Mouse (Mus musculus): Measurements from ENCODE around the gene Vmac.

Gene Vmac

GRCm38 (mm10) chr17:56717363-56718058, at the start of gene Vmac, which contains the start of gene Ndufa11:
Vmac (minus strand) TSS chr17:56718022.
Ndufa11 (plus strand) TSS chr17:56717767.
- DNase-seq (ENCODE audit: extremely low spot score, low spot score): peak; percentile 99

GRCm38 (mm10) chr17:56766631-56767405, 49.0 kb upstream of the Vmac start:
- DNase-seq (ENCODE audit: extremely low spot score, low spot score): no peak

DNA sequence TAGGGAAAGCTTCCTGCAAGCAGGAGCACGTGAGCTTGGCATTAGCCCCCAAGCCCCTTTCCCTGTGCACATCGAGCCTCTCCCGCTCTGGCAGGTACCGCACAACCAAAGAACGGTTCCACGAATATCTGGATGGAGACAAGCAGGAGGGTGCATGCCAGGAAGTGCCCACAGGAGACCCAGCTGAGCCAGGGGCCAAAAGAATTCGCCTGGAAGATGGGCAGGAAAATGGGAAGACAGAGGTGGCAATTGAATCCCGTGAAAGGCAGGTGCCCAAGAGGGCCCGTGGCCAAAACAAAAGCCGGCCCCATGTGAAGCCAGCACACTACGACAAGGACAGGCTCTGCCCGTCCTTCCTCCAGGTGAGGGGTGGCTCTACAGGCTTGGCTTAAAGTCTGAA, 47.6 kb upstream of the Vmac start:
- DNase-seq (ENCODE audit: extremely low spot score, low spot score): no peak

DNA sequence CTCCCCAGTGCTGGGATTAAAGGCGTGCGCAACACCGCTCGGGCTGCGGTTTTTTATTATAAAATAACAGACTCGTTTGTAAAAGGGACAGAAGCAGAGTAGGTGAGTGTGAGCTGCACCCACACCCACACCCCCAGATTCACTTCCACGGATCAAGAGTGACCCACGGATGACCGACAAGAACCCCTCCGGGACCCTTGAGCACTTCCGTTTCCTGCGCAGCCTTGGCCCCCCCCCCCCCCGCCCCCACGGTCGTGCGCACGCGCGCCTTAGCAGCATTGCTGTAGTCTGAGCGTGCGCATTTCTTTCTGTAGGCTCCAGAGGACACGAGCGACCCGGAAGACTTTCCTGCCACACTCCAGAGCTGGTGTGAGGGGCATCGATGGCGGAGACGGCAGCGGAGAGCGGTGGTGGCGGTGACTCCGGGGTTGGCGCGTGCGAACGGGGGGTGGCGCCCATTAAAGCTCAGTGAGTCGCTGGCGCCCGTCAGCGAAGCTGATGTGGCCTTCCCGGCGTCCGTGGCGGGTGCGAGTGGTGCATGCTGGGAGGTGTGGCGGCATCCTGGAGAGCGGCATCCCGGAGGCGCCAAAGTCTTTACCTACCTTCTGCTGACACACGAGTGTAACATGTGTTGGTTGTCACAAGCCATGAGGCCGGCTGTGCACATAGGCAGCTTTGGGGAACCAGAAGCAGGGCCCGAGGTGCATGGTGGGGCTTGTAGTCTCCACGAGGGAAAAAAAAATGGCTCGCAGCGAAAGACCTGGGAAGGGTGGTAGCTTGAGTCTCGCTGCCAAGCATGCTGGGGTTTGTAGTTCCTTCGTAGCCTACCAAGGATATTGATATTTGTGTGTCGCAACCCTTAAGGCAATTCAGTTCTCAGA, 46.9 kb upstream of the Vmac start, which contains the start of gene Dus3l:
Dus3l (plus strand) TSS at position 284 of the 881 bp plus-strand sequence.
- DNase-seq (ENCODE audit: extremely low spot score, low spot score): peak; percentile 91

DNA sequence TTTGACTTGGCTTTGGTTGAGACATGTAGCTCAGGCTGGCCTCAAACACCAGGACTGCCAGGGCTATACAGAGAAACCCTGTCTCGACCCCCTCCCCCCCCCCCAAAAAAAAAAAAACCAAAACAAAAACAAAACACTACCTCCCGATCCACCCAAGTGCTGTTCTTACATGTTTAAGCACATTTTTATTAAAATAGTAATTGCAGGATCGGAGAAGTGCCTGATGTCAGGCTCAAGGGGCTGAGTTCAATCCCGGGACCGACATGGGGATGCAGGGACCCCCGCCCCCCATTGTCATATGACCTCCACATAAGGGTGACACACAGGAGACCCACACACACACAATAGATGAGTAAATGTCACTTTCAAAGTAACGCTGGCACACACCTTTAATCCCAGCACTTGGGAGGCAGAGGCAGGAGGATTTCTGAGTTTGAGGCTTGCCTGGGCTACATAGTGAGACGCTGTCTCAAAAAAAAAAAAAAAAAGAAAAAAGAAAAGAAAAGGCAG, 46.0 kb upstream of the Vmac start:
- DNase-seq (ENCODE audit: extremely low spot score, low spot score): no peak

DNA sequence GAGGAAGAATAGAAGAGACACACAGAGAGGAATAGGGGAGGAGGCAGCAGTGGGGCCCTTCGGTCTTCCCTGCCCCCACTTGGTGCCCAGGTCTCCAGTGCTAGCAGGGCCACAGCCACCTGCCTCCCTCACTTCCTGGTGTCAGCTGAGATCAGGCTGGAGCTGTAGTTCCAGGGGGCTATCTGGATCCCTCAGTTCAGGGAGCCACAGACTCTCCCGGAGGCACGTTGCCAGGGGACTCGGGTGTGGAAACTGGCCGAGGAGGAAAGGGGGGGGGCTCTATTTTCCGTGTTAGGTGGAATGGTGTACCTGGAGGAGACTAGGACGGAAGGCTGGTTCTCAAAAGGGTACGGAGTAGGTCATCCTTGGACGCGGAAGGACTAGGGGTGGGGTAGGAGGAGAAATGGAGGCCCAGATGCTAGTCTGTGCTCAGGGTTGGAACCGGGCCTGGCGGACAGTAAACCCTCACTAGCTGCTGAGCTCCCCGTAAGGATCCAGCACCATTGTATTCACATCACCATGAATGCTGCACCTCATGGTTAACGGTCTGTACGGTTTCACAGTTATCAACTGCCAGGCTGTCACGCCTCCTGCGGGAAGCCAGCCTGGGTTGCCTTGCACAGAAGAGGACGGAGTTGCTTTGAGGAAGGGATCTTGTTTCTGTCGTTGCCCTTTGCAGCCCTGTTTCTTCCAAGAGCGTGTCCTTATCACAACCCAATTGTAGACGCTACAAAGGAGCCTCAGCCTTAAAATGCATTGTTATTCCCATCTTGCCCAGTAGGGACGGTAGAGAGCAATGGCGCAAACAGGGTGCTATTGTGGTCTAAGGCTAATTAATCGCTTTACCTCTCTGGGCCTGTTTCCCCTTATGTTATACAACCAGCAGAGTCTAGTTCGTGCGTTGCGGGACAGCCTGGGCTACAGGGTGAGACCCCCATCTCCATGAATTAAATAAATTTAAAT, 45.2 kb upstream of the Vmac start:
- DNase-seq (ENCODE audit: extremely low spot score, low spot score): peak; percentile 62

DNA sequence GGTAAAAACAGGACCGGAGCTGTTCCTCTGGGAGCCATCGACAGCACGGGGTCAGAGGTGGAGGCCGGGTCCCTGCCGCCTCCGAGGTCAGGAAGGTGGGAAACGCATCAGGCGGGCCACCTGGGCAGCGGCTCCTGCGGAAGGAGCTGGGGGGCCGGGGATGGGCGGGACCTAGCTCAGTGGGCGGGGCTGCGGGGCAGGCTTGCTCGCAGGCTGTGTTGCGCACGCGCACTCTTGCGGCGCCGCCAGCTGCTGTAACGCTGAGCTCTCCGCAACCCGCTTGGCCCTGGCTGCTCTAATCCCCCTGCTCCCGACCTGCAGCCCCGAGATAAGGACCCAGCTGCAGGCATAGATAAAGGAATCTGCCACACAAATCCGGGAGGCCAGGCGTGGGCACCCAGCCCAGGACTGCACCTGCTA, 44.2 kb upstream of the Vmac start:
- DNase-seq (ENCODE audit: extremely low spot score, low spot score): peak; percentile 90

DNA sequence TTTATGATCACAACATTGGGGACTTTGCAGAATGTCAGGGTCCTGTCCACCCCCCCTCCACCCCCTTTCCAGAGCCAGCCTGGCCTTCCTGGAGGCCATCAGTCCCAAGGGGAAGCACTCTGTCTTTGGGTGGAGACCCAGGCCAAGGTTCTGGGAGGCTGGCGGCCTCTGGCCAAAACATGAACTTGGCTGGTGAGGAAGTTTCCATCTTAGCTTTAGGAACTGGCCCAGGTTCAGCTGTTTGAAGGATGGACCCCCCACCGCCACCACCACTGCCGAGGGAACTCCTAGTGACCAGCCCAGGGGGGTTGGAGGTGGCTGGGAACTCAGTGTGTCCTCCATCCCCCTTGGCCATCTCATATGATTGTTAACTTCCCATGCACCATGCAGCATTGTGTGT, 43.3 kb upstream of the Vmac start:
- no peak for DNase-seq (ENCODE audit: extremely low spot score, low spot score)

GRCm38 (mm10) chr17:56759261-56759660, 41.4 kb upstream of the Vmac start:
- DNase-seq (ENCODE audit: extremely low spot score, low spot score): no peak

GRCm38 (mm10) chr17:56758132-56758531, 40.3 kb upstream of the Vmac start:
- DNase-seq (ENCODE audit: extremely low spot score, low spot score): no peak

DNA sequence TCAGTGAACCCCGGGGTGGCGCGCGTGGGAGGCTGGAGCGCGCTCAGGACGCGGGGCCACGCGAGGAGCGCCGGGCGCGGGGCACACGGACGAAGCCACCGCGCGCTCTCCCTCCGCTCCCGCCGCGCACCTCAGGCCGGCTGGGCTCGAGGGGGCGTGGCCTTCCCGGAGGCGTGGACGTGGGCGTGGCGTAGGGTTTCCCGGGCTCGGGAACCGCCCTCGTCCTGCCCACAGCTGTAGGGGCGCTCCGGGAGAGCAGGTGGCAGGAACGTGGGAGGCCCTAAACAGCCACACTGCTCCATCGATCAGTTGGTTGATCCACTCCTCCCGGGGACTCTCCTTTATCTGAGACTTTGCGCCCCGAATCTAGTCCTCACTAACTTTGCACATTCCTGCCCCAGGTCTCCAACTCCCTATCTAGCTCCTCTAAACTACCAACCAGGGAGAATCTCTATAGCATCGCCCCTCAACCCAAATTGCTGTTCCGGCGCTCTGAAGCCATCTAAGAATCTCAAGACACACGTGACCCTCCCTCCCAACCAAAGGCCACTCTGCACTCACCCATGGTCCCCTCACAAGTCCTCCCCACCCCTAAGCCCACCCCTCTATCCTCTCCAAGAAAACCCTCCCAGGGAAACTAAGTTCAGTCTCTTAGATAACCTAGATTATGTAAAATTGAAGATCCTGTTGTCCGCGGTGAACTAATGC, 39.7 kb upstream of the Vmac start, which contains the start of gene Nrtn:
Nrtn (minus strand) TSS at position 115 of the 708 bp plus-strand sequence.
- peak; percentile 86 for DNase-seq (ENCODE audit: extremely low spot score, low spot score)

DNA sequence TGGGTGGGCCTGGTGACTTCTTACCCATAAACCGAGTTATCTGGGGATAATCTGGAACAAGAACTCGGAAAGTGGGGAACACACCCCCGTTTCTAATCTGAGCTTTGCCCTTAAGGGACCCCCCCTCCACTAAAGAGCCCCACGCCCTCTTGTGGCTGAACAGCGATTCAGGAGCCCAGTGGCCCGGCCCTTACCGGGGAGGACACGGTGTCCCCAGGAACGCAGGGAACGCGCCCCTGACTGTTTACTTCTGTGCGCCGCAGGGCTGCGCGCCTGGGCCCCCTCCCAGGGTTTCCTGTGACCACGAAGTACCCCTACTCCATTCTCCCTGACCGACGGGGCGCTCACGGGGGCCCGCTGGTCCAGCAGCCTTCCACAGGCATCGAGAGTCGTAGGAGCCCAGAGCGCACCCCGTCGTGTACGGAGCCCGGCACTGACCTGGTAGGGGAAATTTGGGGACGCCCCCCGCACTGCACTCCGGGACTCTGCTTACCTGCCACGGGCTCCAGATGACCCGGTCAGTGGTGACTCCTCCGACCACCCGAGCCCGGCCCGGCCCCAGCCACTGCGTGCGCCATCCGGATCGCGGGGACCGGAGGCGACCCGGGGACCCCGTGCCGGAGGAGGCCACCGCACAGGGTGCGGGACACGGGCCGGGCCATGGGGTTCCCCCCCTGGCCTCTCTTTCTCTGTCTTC, 39.0 kb upstream of the Vmac start:
- no peak for DNase-seq (ENCODE audit: extremely low spot score, low spot score)

GRCm38 (mm10) chr17:56754271-56755185, 36.7 kb upstream of the Vmac start:
- DNase-seq (ENCODE audit: extremely low spot score, low spot score): no peak

- no peak for DNase-seq (ENCODE audit: extremely low spot score, low spot score)
Observed at GRCm38 (mm10) chr17:56753452-56753851, 35.6 kb upstream of the Vmac start.

DNA sequence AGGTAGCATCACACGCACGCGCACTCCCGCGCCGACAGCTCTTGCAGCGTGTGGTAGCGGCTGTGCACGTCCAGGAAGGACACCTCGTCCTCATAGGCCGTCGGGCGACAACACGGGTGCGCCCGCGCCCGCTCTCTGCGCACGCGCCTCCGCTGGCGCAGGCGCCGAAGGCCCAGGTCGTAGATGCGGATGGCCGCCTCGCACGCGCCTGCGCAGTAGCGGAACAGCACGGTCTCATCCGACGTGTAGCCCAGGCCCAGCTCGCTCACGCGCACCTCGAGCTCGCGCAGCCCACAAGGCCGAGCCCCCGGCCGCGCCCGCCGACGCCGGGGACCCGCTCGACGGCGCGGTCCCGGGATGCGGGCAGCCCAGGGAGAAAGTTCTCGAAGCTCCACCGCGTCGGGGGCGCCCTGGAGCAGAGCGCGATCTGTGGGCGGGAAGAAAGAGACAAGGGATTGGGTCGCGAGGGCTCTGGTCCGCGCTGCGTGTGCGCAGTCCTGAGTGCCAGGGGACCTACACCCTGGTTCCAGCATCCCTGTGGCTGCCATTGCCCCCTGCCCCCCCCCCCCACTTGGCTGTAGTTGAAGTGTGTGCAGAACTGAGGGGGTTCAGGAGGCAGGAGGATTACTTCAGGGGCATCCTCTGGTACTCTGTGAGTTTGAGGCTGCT, 33.7 kb upstream of the Vmac start:
- peak; percentile 63 for DNase-seq (ENCODE audit: extremely low spot score, low spot score)

- DNase-seq (ENCODE audit: extremely low spot score, low spot score): no peak
Observed at GRCm38 (mm10) chr17:56744173-56744572, 26.4 kb upstream of the Vmac start.

GRCm38 (mm10) chr17:56740788-56741160, 23.0 kb upstream of the Vmac start:
- DNase-seq (ENCODE audit: extremely low spot score, low spot score): no peak
